Mouse (Mus musculus): Measurements from ENCODE around the gene Tra2a.

DNA sequence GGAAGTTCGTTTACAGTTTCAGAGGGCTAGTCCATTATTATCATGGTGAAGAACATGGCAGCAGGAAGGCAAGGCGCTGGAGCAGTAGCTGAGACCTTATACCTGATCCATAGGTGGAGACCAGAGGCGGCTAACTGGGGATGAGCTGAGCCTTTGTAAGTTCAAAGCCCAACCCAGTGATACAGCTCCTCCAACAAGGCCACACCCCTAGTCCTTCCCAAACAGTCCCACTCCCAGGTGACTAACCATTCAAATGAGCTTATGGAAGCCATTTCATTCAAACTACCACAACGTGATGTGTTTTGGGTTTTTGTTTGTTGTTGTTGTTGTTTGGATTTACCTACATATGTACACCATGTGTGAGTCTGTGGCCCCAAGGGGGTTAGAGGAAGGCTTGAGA, 69.3 kb downstream of the Tra2a start:
- TF ChIP-seq CTCF (IDR thresholded peaks at IDR 0.05; ENCODE audit: low read depth, low read length) (no peak), POLR2A (IDR thresholded peaks at IDR 0.05; ENCODE audit: borderline replicate concordance, low read depth, low read length) (no peak)
